Mouse (Mus musculus) left cerebral cortex, adult 18-20 months (tissue): ENCODE measurements around the gene Olfr857. TPM values are rescaled to one million over a fixed set of nuclear protein-coding genes. Genes with fewer than 3 reads are reported as not detected.
"Not testable (repeated sequence)": the region's sequence is repeated elsewhere in the genome, so short reads cannot be mapped to it uniquely, and the experiment has no call there.

ENCODE experiments used
- DNase-seq, 2 experiments: peaks; one replicate each; pipeline ENCODE4 v3.0.0; 2021 to 2022; ENCODE audit warnings: low spot score in 2 of 2, mixed read lengths in 1 of 2
- long read RNA-seq, 2 experiments: library from polyadenylated mRNA; stranded (forward); transcript quantifications; one replicate each; pipeline ENCODE4 v2.0.0; 2021
- total RNA-seq, 2 experiments: library from RNA; stranded (reverse); gene quantifications; 2 replicates each; pipeline ENCODE4 v1.2.3; 2021

Olfr857 gene
- total RNA-seq = not detected
- long read RNA-seq, experiment 1 = 0 reads
- long read RNA-seq, experiment 2 = 0 reads

GRCm38 (mm10) chr9:19709133-19709532 lies at the start of gene Olfr857:
TSS of gene Olfr857 (plus strand) at chr9:19709433.
- DNase-seq = no peak

- DNase-seq = no peak
Measured at GRCm38 (mm10) chr9:19690281-19690680, 19.0 kb upstream of the Olfr857 start.

- no peak for DNase-seq
Measured at GRCm38 (mm10) chr9:19691426-19691825, 17.8 kb upstream of the Olfr857 start.

- DNase-seq = no peak
Measured at GRCm38 (mm10) chr9:19692430-19692829, 16.8 kb upstream of the Olfr857 start.

GRCm38 (mm10) chr9:19694285-19694684 lies 14.9 kb upstream of the Olfr857 start:
- not testable (repeated sequence) for DNase-seq

GRCm38 (mm10) chr9:19694898-19695379 lies 14.3 kb upstream of the Olfr857 start:
- DNase-seq = not testable (repeated sequence)

GRCm38 (mm10) chr9:19704546-19704945 lies 4.7 kb upstream of the Olfr857 start:
- DNase-seq = not testable (repeated sequence)

Other genes with a start within 250 kb of the Olfr857 start
- not detected for gene Olfr850, start 231.2 kb upstream of the Olfr857 start, total RNA-seq
- not detected for gene Olfr851, start 216.1 kb upstream of the Olfr857 start, total RNA-seq
- gene Olfr853, start 168.4 kb upstream of the Olfr857 start, total RNA-seq = not detected
- not detected for gene Olfr854, start 142.1 kb upstream of the Olfr857 start, total RNA-seq
- not detected for gene Olfr855, start 126.8 kb upstream of the Olfr857 start, total RNA-seq
- gene Zfp317, start 87.3 kb upstream of the Olfr857 start, total RNA-seq = 10 to 100 TPM; 21.8 to 22.7 TPM
- gene Olfr58, start 70.8 kb downstream of the Olfr857 start, total RNA-seq = not detected
- not detected for gene Olfr859, start 95.5 kb downstream of the Olfr857 start, total RNA-seq
- gene Olfr860, start 140.3 kb downstream of the Olfr857 start, total RNA-seq = not detected
- gene Olfr862, start 178.6 kb downstream of the Olfr857 start, total RNA-seq = not detected
- gene Olfr77, start 207.4 kb downstream of the Olfr857 start, total RNA-seq = not detected